Mouse (Mus musculus) embryonic facial prominence, embryonic 13.5 days (tissue): ENCODE measurements around the gene Ankrd13a. TPM values are rescaled to one million over a fixed set of nuclear protein-coding genes. Genes with fewer than 3 reads are reported as not detected.
A peak's percentile ranks its signal among the peaks of the same experiment; 100 is the strongest.

Source experiments
- ATAC-seq: fragments of 200-750 bp; cut with Nextera tagmentation; 2 replicates; pipeline ENCODE4 v1.8.0; 2017; ENCODE audit warnings: low read depth; ENCODE audit not compliant: insufficient number of reproducible peaks, insufficient read depth, low FRiP score, low TSS enrichment
- H3K27ac ChIP-seq: fragments of 300-500 bp; sonication (generic); 2 replicates; pipeline ENCODE4 v1.5.1; 2015; ENCODE audit warnings: moderate library complexity, mild to moderate bottlenecking, inconsistent platforms
- H3K27me3 ChIP-seq: fragments of 300-500 bp; sonication (generic); 2 replicates; pipeline ENCODE4 v1.6.1; 2015; ENCODE audit warnings: mild to moderate bottlenecking, inconsistent platforms
- H3K36me3 ChIP-seq: fragments of 300-500 bp; sonication (generic); 2 replicates; pipeline ENCODE4 v1.6.1; 2015; ENCODE audit warnings: mild to moderate bottlenecking, inconsistent platforms
- H3K4me1 ChIP-seq: fragments of 300-500 bp; sonication (generic); 2 replicates; pipeline ENCODE4 v1.6.1; 2015; ENCODE audit warnings: inconsistent platforms
- H3K4me2 ChIP-seq: fragments of 300-500 bp; sonication (generic); 2 replicates; pipeline ENCODE4 v1.6.1; 2015; ENCODE audit warnings: moderate library complexity, mild to moderate bottlenecking, inconsistent platforms
- H3K4me3 ChIP-seq: fragments of 300-500 bp; sonication (generic); 2 replicates; pipeline ENCODE4 v1.5.1; 2015; ENCODE audit warnings: mild to moderate bottlenecking, inconsistent platforms
- H3K9ac ChIP-seq: fragments of 300-500 bp; sonication (generic); 2 replicates; pipeline ENCODE4 v1.6.1; 2015; ENCODE audit warnings: mild to moderate bottlenecking, inconsistent platforms
- H3K9me3 ChIP-seq: fragments of 300-500 bp; sonication (generic); 2 replicates; pipeline ENCODE4 v1.6.1; 2016; ENCODE audit warnings: inconsistent platforms
- WGBS: fragments of 180-500 bp; shearing (Covaris S2); methylation state at CpG from one replicate; pipeline ENCODE4 v1.1.7; 2015; ENCODE audit warnings: mixed read lengths; 5-methylcytosine and 5-hydroxymethylcytosine counted together
- polyA plus RNA-seq: library from polyadenylated mRNA; unstranded; fragments of >200 nt; fragmentation: Nextera tagmentation; extraction: Ambion mirVana; gene quantifications from 2 replicates; pipeline ENCODE4 v1.2.1, GENCODE M21; 2015

Ankrd13a gene
- polyA plus RNA-seq, 1 experiment from 2014 or later: 45.9 TPM

- no peaks in the 10 kb centered on the region for H3K27me3 ChIP-seq
- no peak overlapping the region for H3K9ac ChIP-seq
- ATAC-seq: no peak
- H3K4me2 ChIP-seq: no peak overlapping the region
- peaks cover 88% of the 10 kb centered on the region for H3K36me3 ChIP-seq
- no peak overlapping the region for H3K4me3 ChIP-seq
- no peaks in the 10 kb centered on the region for H3K9me3 ChIP-seq
- H3K4me1 ChIP-seq: peaks cover 29% of the 10 kb centered on the region
- WGBS: 87% methylated on average over 13 of the region's 13 CpGs
- no peak overlapping the region for H3K27ac ChIP-seq
Observed at GRCm38 (mm10) chr5:114804335-114804734, 29.9 kb downstream of the Ankrd13a start.

- Histone ChIP-seq H3K4me2 (no peak overlapping the region), H3K27me3 (no peaks in the 10 kb centered on the region), H3K9me3 (no peaks in the 10 kb centered on the region), H3K9ac (no peak overlapping the region), H3K4me3 (no peak overlapping the region), H3K27ac (no peak overlapping the region), H3K4me1 (peaks cover 29% of the 10 kb centered on the region), H3K36me3 (peaks cover 88% of the 10 kb centered on the region)
- ATAC-seq: no peak
- 31% methylated on average over 3 of the region's 3 CpGs for WGBS
Observed at GRCm38 (mm10) chr5:114804958-114805357, 30.5 kb downstream of the Ankrd13a start.

GRCm38 (mm10) chr5:114805436-114806350 is 31.2 kb downstream of the Ankrd13a start:
- Histone ChIP-seq H3K4me1 (peaks cover 29% of the 10 kb centered on the region), H3K9me3 (no peaks in the 10 kb centered on the region), H3K4me2 (no peak overlapping the region), H3K36me3 (peaks cover 85% of the 10 kb centered on the region), H3K27ac (peak overlapping the region; percentile 72; the same call in 1 of the 2 replicates), H3K27me3 (no peaks in the 10 kb centered on the region), H3K9ac (0 out of 2 replicates have a peak overlapping the region, but pooled peaks have one; percentile 40), H3K4me3 (no peak overlapping the region)
- ATAC-seq: no peak
- 69% methylated on average over 15 of the region's 15 CpGs for WGBS

DNA sequence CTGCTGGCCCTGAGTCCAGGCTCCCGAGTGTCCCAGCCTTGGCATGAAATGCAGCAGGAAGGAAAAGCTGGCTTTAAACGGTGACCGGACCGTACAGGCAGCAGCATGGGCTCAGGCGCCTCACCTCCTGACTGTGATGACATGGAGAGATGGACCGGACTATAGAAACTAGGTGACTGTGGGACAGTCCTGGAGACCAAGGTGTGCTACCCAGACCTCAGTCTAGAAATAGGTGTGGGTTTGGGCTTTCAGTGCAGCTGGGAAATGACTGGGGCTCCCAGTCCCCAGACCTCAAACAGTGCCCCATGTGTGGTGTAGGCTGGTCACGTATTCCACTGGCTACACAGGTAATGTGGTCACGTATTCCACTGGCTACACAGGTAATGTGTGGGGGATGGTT is 32.2 kb downstream of the Ankrd13a start:
- Histone ChIP-seq H3K4me2 (no peak overlapping the region), H3K4me1 (peaks cover 29% of the 10 kb centered on the region), H3K27me3 (no peaks in the 10 kb centered on the region), H3K4me3 (no peak overlapping the region), H3K27ac (peak overlapping the region; percentile 72), H3K9ac (0 out of 2 replicates have a peak overlapping the region, but pooled peaks have one; percentile 40), H3K36me3 (peaks cover 86% of the 10 kb centered on the region), H3K9me3 (no peaks in the 10 kb centered on the region)
- ATAC-seq: no peak
- WGBS: 89% methylated on average over 8 of the region's 8 CpGs

GRCm38 (mm10) chr5:114807063-114807462 is 32.6 kb downstream of the Ankrd13a start:
- ATAC-seq: no peak
- no peaks in the 10 kb centered on the region for H3K27me3 ChIP-seq
- 42% methylated on average over 9 of the region's 9 CpGs for WGBS
- no peak overlapping the region for H3K9ac ChIP-seq
- H3K9me3 ChIP-seq: no peaks in the 10 kb centered on the region
- peak overlapping the region; percentile 72 for H3K27ac ChIP-seq
- H3K36me3 ChIP-seq: peaks cover 83% of the 10 kb centered on the region
- 0 out of 2 replicates have a peak overlapping the region, but pooled peaks have one; percentile 9 for H3K4me2 ChIP-seq
- H3K4me1 ChIP-seq: peaks cover 30% of the 10 kb centered on the region
- no peak overlapping the region for H3K4me3 ChIP-seq

DNA sequence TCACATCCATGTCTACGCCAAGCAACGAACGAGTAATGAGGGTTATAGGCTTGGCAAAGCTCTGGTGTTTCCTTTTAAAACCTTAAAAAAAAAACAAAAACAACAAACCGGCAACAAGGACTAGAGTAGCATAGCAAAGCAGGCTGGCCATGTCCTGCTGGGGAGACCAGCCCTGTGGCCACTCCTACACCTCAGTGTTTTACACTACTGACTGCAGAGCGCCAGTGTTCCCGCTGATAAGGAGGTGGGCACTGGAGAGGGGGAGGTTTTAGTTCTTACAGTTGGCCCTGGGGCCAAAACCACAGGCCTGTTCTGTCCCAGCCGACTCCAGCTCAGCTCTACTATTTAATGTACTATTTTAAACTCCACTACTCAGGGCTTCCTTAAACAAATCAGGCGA is 33.0 kb downstream of the Ankrd13a start:
- Histone ChIP-seq H3K4me1 (peaks cover 34% of the 10 kb centered on the region), H3K4me2 (0 out of 2 replicates have a peak overlapping the region, but pooled peaks have one; percentile 9), H3K9me3 (no peaks in the 10 kb centered on the region), H3K27me3 (no peaks in the 10 kb centered on the region), H3K27ac (peak overlapping the region; percentile 72), H3K9ac (no peak overlapping the region), H3K4me3 (no peak overlapping the region), H3K36me3 (peaks cover 81% of the 10 kb centered on the region)
- 22% methylated on average over 8 of the region's 8 CpGs for WGBS
- peak; percentile 22; the same call in 1 of the 2 replicates for ATAC-seq

GRCm38 (mm10) chr5:114807893-114808292 is 33.4 kb downstream of the Ankrd13a start:
- Histone ChIP-seq H3K9ac (no peak overlapping the region), H3K4me2 (no peak overlapping the region), H3K27ac (peak overlapping the region; percentile 72; the same call in 1 of the 2 replicates), H3K9me3 (no peaks in the 10 kb centered on the region), H3K4me1 (peaks cover 38% of the 10 kb centered on the region), H3K4me3 (no peak overlapping the region), H3K27me3 (no peaks in the 10 kb centered on the region), H3K36me3 (peaks cover 77% of the 10 kb centered on the region)
- ATAC-seq: no peak
- 47% methylated on average over 6 of the region's 6 CpGs for WGBS

- Histone ChIP-seq H3K4me3 (no peak overlapping the region), H3K4me1 (peaks cover 40% of the 10 kb centered on the region), H3K27me3 (no peaks in the 10 kb centered on the region), H3K4me2 (no peak overlapping the region), H3K9me3 (no peaks in the 10 kb centered on the region), H3K9ac (no peak overlapping the region), H3K27ac (peak overlapping the region; percentile 72; the same call in 1 of the 2 replicates), H3K36me3 (peaks cover 72% of the 10 kb centered on the region)
- ATAC-seq: no peak
- 64% methylated on average over 8 of the region's 8 CpGs for WGBS
Observed at GRCm38 (mm10) chr5:114808385-114808784, 33.9 kb downstream of the Ankrd13a start.

DNA sequence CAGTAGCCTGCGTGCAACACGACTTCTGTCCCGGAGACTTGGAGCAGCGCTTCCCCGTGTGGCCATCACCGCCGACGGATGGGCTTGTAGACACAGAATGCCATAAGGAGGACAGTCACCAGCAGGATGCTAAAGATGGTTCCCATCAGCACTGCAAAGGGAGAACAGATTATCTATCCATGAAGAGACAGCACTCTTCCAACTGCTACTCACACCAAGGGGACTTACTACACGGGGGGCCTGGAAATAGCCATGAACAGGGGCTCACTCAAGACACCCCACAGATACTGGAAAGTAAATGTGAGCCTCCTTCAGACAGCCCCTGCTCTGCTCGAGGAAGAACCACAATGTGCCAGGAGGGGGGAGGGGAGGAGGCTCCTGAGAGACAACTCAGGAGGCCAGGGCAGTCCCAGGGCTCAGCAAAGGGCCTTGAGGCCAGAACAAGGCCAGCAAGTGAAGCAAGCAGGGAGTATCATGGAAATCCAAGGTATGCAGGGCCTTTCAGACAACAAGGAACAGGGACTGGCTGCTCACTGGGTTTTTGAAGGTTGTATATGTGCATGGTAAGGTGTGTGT is 34.8 kb downstream of the Ankrd13a start:
- peaks cover 63% of the 10 kb centered on the region for H3K36me3 ChIP-seq
- 0 out of 2 replicates have a peak overlapping the region, but pooled peaks have one; percentile 16 for H3K27ac ChIP-seq
- no peak overlapping the region for H3K4me3 ChIP-seq
- 79% methylated on average over 10 of the region's 10 CpGs for WGBS
- ATAC-seq: no peak
- no peak overlapping the region for H3K4me2 ChIP-seq
- H3K27me3 ChIP-seq: no peaks in the 10 kb centered on the region
- H3K4me1 ChIP-seq: peaks cover 40% of the 10 kb centered on the region
- H3K9me3 ChIP-seq: no peaks in the 10 kb centered on the region
- no peak overlapping the region for H3K9ac ChIP-seq

- Histone ChIP-seq H3K36me3 (peaks cover 57% of the 10 kb centered on the region), H3K27me3 (no peaks in the 10 kb centered on the region), H3K9ac (no peak overlapping the region), H3K27ac (0 out of 2 replicates have a peak overlapping the region, but pooled peaks have one; percentile 16), H3K9me3 (no peaks in the 10 kb centered on the region), H3K4me3 (no peak overlapping the region), H3K4me1 (peaks cover 40% of the 10 kb centered on the region), H3K4me2 (no peak overlapping the region)
- WGBS: 91% methylated on average over 5 of the region's 5 CpGs
- ATAC-seq: no peak
Observed at GRCm38 (mm10) chr5:114809826-114810225, 35.3 kb downstream of the Ankrd13a start.

GRCm38 (mm10) chr5:114813525-114814181 is 39.2 kb downstream of the Ankrd13a start:
- peak; percentile 88 for ATAC-seq
- WGBS: under 1% methylated on average over 50 of the region's 50 CpGs

More at GRCm38 (mm10) chr5:114813525-114814181, 39.2 kb downstream of the Ankrd13a start:
- no peaks in the 10 kb centered on the region for H3K27me3 ChIP-seq
- peaks cover 4% of the 10 kb centered on the region; the same call in 1 of the 2 replicates for H3K9me3 ChIP-seq
- peak overlapping the region; percentile 92 for H3K27ac ChIP-seq
- peak overlapping the region; percentile 92 for H3K4me3 ChIP-seq
- H3K9ac ChIP-seq: peak overlapping the region; percentile 86
- H3K4me1 ChIP-seq: peaks cover 11% of the 10 kb centered on the region; the same call in 1 of the 2 replicates
- peaks cover 42% of the 10 kb centered on the region for H3K36me3 ChIP-seq
- peak overlapping the region; percentile 62 for H3K4me2 ChIP-seq
